Mouse (Mus musculus) C2C12 (cell line): Measurements from ENCODE around the gene Kdm6a.

Experiments
- CTCF ChIP-seq: IDR thresholded peaks from one replicate; pipeline ENCODE4 v1.5.1; 2011; ENCODE audit not compliant: control insufficient read depth, insufficient read depth, insufficient read length
- MAX ChIP-seq: IDR thresholded peaks from one replicate; pipeline ENCODE4 v1.6.1; 2011; ENCODE audit warnings: mild to moderate bottlenecking, control low read depth

DNA sequence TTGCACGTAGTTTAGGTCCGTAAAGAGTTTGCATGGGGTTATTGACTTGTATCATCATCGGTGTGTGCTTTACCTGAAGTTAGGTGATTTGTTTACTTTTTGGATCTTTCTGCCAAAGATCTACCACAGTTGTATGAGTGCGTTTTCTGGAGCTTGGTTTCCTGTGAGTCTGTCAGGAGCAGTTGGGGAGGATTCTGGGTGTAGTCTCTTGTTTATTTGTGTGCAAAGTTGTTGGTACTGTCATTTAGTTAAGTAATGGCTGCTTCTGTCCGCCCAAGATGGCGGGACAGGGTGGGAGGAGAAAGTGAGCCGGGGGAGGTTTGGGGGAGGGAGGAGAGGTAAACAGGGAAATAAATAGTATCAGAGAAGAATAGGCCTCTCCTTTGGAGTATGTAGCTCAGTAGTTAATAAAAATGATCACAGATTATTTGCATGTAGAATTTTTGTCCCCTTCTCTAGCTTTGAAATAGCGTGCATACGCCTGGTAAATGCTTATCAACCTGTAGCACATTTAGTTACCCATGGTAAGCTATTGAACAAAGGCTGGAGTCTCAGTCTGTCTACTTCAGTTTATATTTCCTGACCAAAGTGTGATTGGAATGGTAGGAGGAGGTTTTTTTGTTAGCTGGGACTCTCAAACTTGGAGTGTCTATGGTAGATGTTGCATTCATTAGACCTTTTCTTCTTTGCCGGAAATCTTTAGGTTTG, 1.7 kb downstream of the Kdm6a start:
- TF ChIP-seq CTCF: no peak
- no peak for TF ChIP-seq MAX
